Mouse (Mus musculus) kidney, adult 9 months (tissue): ENCODE results near the gene Pqlc3.
"Not testable (repeated sequence)": the region's sequence is repeated elsewhere in the genome, so short reads cannot be mapped to it uniquely, and the experiment has no call there.

ENCODE experiments used
- DNase-seq: peaks from one replicate; pipeline ENCODE4 v3.0.0; 2022

Gene Pqlc3

GRCm38 (mm10) chr12:16999739-17000497, at the start of gene Pqlc3:
Gene Pqlc3, minus strand, starts transcription at chr12:17000408.
- peak; percentile 81 for DNase-seq

GRCm38 (mm10) chr12:17049796-17050195, 49.6 kb upstream of the Pqlc3 start:
- DNase-seq, result no peak

GRCm38 (mm10) chr12:17048979-17049612, 48.9 kb upstream of the Pqlc3 start:
- DNase-seq, result no peak

- no peak for DNase-seq
These were observed 43.1 kb upstream of the Pqlc3 start for GRCm38 (mm10) chr12:17043311-17043710.

- no peak for DNase-seq
These were observed 40.4 kb upstream of the Pqlc3 start for GRCm38 (mm10) chr12:17040567-17040966.

- no peak for DNase-seq
These were observed 39.2 kb upstream of the Pqlc3 start for GRCm38 (mm10) chr12:17039415-17039814.

GRCm38 (mm10) chr12:17038246-17038645, 38.0 kb upstream of the Pqlc3 start:
- no peak for DNase-seq

GRCm38 (mm10) chr12:17037053-17037610, 36.9 kb upstream of the Pqlc3 start:
- no peak for DNase-seq

- DNase-seq, result no peak
These were observed 36.3 kb upstream of the Pqlc3 start for GRCm38 (mm10) chr12:17036532-17036931.

GRCm38 (mm10) chr12:17035128-17035527, 34.9 kb upstream of the Pqlc3 start:
- peak; percentile 27 for DNase-seq

GRCm38 (mm10) chr12:17034671-17035070, 34.5 kb upstream of the Pqlc3 start:
- DNase-seq, result no peak

- no peak for DNase-seq
These were observed 33.2 kb upstream of the Pqlc3 start for GRCm38 (mm10) chr12:17033464-17033841.

GRCm38 (mm10) chr12:17032694-17033463, 32.7 kb upstream of the Pqlc3 start:
- peak; percentile 50 for DNase-seq

- DNase-seq, result no peak
These were observed 24.4 kb upstream of the Pqlc3 start for GRCm38 (mm10) chr12:17024554-17025110.

GRCm38 (mm10) chr12:17022145-17022544, 21.9 kb upstream of the Pqlc3 start:
- DNase-seq, result no peak

GRCm38 (mm10) chr12:17021125-17021524, 20.9 kb upstream of the Pqlc3 start:
- DNase-seq, result not testable (repeated sequence)

- peak; percentile 45 for DNase-seq
These were observed 18.3 kb upstream of the Pqlc3 start for GRCm38 (mm10) chr12:17018468-17018867.

- peak; percentile 28 for DNase-seq
These were observed 15.5 kb upstream of the Pqlc3 start for GRCm38 (mm10) chr12:17015711-17016110.

- DNase-seq, result no peak
These were observed 12.1 kb upstream of the Pqlc3 start for GRCm38 (mm10) chr12:17012067-17012899.

GRCm38 (mm10) chr12:17011100-17011870, 11.1 kb upstream of the Pqlc3 start, which contains the start of gene 2410004P03Rik:
Gene 2410004P03Rik, minus strand, starts transcription at chr12:17011727.
- peak; percentile 73 for DNase-seq

- DNase-seq, result no peak
These were observed 9.3 kb upstream of the Pqlc3 start for GRCm38 (mm10) chr12:17009466-17009865.
